ENCODE assay signal across 9 mouse cellular contexts in genomic region chr17:52602093-52602780, GRCm38 (mm10). TPM values are rescaled to one million over a fixed set of nuclear protein-coding genes. Genes with fewer than 3 reads are reported as not detected.
A peak's percentile ranks its signal among the peaks of the same experiment; 100 is the strongest.
DNase-seq lines count a peak whose midpoint lies in the region; ATAC-seq lines count a peak whose summit lies in the region.
"Had no signal": no experiment of that assay in that cellular context is flagged by ENCODE, and none has a peak within 500 bp of the region (broad histone marks: within the 10 kb centered on the region; RNA-seq: fewer than 3 reads in every experiment).

TSS of gene Kcnh8 (plus strand) at chr17:52602709.

- peak within 1 kb of the TSS; percentile 97 for H3K27ac ChIP-seq in hindbrain, embryonic 14.5 days
- peak within 1 kb of the TSS; percentile 93 for H3K27ac ChIP-seq in midbrain, embryonic 12.5 days (replicated peaks)

- H3K27me3 ChIP-seq in hindbrain, embryonic 14.5 days (ENCODE audit: control insufficient read depth, insufficient read depth, low read length): no peaks in the 10 kb centered on the region
- H3K27me3 ChIP-seq in midbrain, embryonic 12.5 days: peaks cover 12% of the 10 kb centered on the region

- 0 out of 2 replicates have a peak, but pooled peaks have one; percentile 12 for ATAC-seq in frontal cortex, adult (ENCODE audit: low TSS enrichment)
- ATAC-seq in hindbrain, embryonic 14.5 days (ENCODE audit: low FRiP score): peak; percentile 53
- ATAC-seq in midbrain, embryonic 12.5 days (ENCODE audit: low FRiP score, low read depth): peak; percentile 59

- 0% methylated on average over 40 of the region's 40 CpGs for WGBS in hindbrain, embryonic 14.5 days
- WGBS in midbrain, embryonic 12.5 days: under 1% methylated on average over 40 of the region's 40 CpGs

- DNase-seq in frontal cortex, postnatal 36 days (ENCODE audit: low spot score in 2 of 2): no peak
- DNase-seq in ovary, postnatal 36 days (ENCODE audit: low spot score): peak; percentile 2
- DNase-seq in ovary, postnatal 10 days (ENCODE audit: low spot score): no peak
- DNase-seq in hindbrain, embryonic 14.5 days (ENCODE audit: low spot score): peak; percentile 49
- DNase-seq in thymus, postnatal 0 days (ENCODE audit: low spot score): peak; percentile 16
- no peak for DNase-seq in spleen, postnatal 4 days (ENCODE audit: low spot score in 2 of 2)

- peak within 1 kb of the TSS; percentile 96 for H3K4me2 ChIP-seq in hindbrain, embryonic 14.5 days (replicated peaks)
- H3K4me2 ChIP-seq in midbrain, embryonic 12.5 days (replicated peaks): peak within 1 kb of the TSS; percentile 95

- peak within 1 kb of the TSS; percentile 78 for H3K4me3 ChIP-seq in hindbrain, embryonic 14.5 days (replicated peaks; ENCODE audit: low read length)
- H3K4me3 ChIP-seq in midbrain, embryonic 12.5 days: peak within 1 kb of the TSS; percentile 64

- H3K4me1 ChIP-seq in hindbrain, embryonic 14.5 days (replicated peaks; ENCODE audit: control insufficient read depth, insufficient read depth, low read length): peaks cover 15% of the 10 kb centered on the region
- H3K4me1 ChIP-seq in midbrain, embryonic 12.5 days: peaks cover 3% of the 10 kb centered on the region; the same call in 1 of the 2 replicates

- H3K9ac ChIP-seq in hindbrain, embryonic 14.5 days: peak within 1 kb of the TSS; percentile 98
- H3K9ac ChIP-seq in midbrain, embryonic 12.5 days (replicated peaks): peak within 1 kb of the TSS; percentile 77

- H3K9me3 ChIP-seq in hindbrain, embryonic 14.5 days (ENCODE audit: control insufficient read depth, low read length): no peaks in the 10 kb centered on the region
- no peaks in the 10 kb centered on the region for H3K9me3 ChIP-seq in midbrain, embryonic 12.5 days

- H3K36me3 ChIP-seq in hindbrain, embryonic 14.5 days (replicated peaks; ENCODE audit: control insufficient read depth, insufficient read depth): no peaks in the 10 kb centered on the region
- no peaks in the 10 kb centered on the region for H3K36me3 ChIP-seq in midbrain, embryonic 12.5 days
- H3K36me3 ChIP-seq: G1E had no signal

RNA-seq across cellular contexts. Expression of gene Kcnh8, which starts in this region (rescaled TPM):
- polyA plus RNA-seq in hindbrain, embryonic 14.5 days (2014; fragmentation: Nextera tagmentation; extraction: Ambion mirVana): 5.3 and 5.6 TPM in 2 replicates
- polyA plus RNA-seq in midbrain, embryonic 12.5 days (2016; fragmentation: Nextera tagmentation; extraction: Ambion mirVana): 3.3 and 4.1 TPM in 2 replicates
- 0.04 and 0.12 TPM in 2 replicates for polyA plus RNA-seq in thymus, postnatal 0 days (2015; fragmentation: Nextera tagmentation; extraction: Ambion mirVana)
- polyA plus RNA-seq: G1E had no signal

Comparison
In these comparisons a context has a peak if more than half of its experiments do, and no peak if none do; other contexts are left out.
1. DNase-seq: peak in ovary, postnatal 36 days (single experiment) and hindbrain, embryonic 14.5 days (single experiment); none in frontal cortex, postnatal 36 days (0 of 2), ovary, postnatal 10 days (single experiment) and spleen, postnatal 4 days (0 of 2).
2. Peak in DNase-seq in thymus, postnatal 0 days; RNA of the gene not detected or under 1 TPM.
3. Peak in every context shown above with its lines, with median percentiles within 50 percentile points of each other: ATAC-seq.